Mouse (Mus musculus): Measurements from ENCODE around the gene Slc9a1. TPM values are rescaled to one million over a fixed set of nuclear protein-coding genes. Genes with fewer than 3 reads are reported as not detected.

Gene Slc9a1
- polyA plus RNA-seq, 1 experiment from 2014 or later: 9.4 TPM

DNA sequence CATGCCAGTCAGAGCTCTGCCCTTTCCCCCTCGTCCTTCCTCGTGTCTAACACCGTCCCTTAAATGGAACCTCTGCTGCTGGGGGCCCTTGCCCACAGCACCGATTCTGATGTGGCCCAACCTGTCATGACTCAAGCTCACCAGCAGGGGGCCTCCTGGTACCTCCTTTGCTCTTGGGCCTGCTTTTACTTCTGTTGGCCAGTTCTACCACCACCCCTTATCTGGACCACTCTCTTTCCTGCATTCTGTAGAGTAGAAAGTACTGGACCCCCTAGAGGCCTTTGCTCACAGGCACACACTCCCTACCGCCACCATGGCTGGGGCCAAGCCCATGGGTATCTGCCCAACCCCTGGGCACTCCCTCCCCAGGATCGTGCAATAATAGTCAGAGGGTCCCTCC lies 53.6 kb downstream of the Slc9a1 start:
- peaks cover 45% of the 10 kb centered on the region for H3K36me3 ChIP-seq
- ATAC-seq (ENCODE audit: insufficient number of reproducible peaks, insufficient read depth, low FRiP score, low TSS enrichment, low read depth): no peak
- H3K4me1 ChIP-seq: peaks cover 7% of the 10 kb centered on the region
- no peaks in the 10 kb centered on the region for H3K9me3 ChIP-seq
- H3K4me3 ChIP-seq: no peak overlapping the region
- 47% methylated on average over 6 of the region's 6 CpGs for WGBS
- H3K4me2 ChIP-seq: no peak overlapping the region
- H3K27me3 ChIP-seq: no peaks in the 10 kb centered on the region
- H3K27ac ChIP-seq: no peak overlapping the region
- H3K9ac ChIP-seq: no peak overlapping the region

DNA sequence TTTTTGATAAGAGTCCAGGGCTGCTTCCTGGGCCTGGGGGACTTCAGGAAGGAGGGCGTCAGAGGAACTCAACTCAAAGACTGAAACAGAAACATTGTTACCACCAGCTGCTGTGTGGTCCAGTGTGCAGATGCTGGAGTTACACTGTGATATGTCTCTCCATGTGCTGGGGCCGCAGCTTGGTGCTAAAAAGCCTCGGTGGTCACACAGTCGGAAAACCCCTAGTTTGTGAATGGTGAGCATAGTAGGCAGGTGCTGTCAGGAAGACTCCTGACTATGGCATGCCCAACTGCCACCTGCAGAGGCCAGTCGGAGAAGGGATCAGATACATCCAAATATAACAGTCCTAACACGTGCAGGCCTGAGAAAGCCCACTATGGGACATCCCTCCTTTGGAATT lies 54.2 kb downstream of the Slc9a1 start:
- no peaks in the 10 kb centered on the region for H3K9me3 ChIP-seq
- 80% methylated on average over 6 of the region's 6 CpGs for WGBS
- H3K4me2 ChIP-seq: no peak overlapping the region
- H3K4me3 ChIP-seq: no peak overlapping the region
- peaks cover 39% of the 10 kb centered on the region for H3K36me3 ChIP-seq
- H3K4me1 ChIP-seq: peaks cover 7% of the 10 kb centered on the region
- no peak overlapping the region for H3K27ac ChIP-seq
- no peak for ATAC-seq (ENCODE audit: insufficient number of reproducible peaks, insufficient read depth, low FRiP score, low TSS enrichment, low read depth)
- H3K9ac ChIP-seq: no peak overlapping the region
- no peaks in the 10 kb centered on the region for H3K27me3 ChIP-seq

DNA sequence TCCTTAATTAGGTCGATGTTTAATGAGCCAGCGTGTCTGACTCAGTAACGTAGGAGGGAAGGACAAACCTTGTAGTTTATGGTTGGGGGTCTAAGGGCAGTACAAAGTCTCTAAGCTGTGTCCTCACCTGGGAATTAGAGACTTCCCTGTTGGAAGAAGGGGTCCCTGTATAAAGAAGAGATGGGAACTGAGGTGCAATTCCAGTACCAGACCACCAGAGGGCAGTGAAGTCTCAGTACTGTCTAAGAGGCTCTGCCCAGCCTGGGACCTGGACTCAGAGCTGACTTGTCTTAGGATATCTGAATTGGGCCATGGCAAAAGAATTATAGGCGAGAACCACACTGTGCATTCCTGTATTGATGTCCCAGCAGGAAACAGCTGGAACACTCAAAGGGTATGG lies 54.6 kb downstream of the Slc9a1 start:
- 0 out of 2 replicates have a peak, but pooled peaks have one; percentile 53 for ATAC-seq (ENCODE audit: insufficient number of reproducible peaks, insufficient read depth, low FRiP score, low TSS enrichment, low read depth)
- Histone ChIP-seq H3K36me3 (peaks cover 38% of the 10 kb centered on the region), H3K4me3 (no peak overlapping the region), H3K9me3 (no peaks in the 10 kb centered on the region), H3K27ac (no peak overlapping the region), H3K4me2 (no peak overlapping the region), H3K4me1 (peaks cover 7% of the 10 kb centered on the region), H3K27me3 (no peaks in the 10 kb centered on the region), H3K9ac (no peak overlapping the region)
- 35% methylated on average over 4 of the region's 4 CpGs for WGBS

DNA sequence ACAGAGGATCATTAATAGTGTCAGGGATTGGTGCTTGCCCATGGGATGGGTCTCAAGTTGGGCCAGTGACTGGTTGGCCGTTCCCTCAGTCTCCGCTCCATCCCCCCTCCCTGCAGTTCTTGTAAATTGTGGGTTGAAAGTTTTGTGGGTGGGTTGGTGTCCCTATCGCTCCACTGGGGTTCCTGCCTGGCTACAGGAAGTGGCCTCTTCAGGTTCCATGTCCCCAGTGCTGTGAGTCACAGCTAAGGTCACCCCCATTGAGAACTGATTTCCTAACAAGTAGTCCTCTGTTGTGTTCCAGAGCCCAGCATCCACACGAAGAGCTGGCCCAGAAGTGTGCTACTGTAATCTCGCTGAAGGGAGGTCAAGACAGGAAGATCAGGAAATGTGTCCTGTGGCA lies 56.6 kb downstream of the Slc9a1 start:
- Histone ChIP-seq H3K4me1 (peaks cover 7% of the 10 kb centered on the region), H3K4me3 (no peak overlapping the region), H3K27me3 (no peaks in the 10 kb centered on the region), H3K9me3 (no peaks in the 10 kb centered on the region), H3K27ac (no peak overlapping the region), H3K36me3 (peaks cover 20% of the 10 kb centered on the region), H3K9ac (no peak overlapping the region), H3K4me2 (no peak overlapping the region)
- ATAC-seq (ENCODE audit: insufficient number of reproducible peaks, insufficient read depth, low FRiP score, low TSS enrichment, low read depth): no peak
- WGBS: 73% methylated on average over 5 of the region's 5 CpGs

DNA sequence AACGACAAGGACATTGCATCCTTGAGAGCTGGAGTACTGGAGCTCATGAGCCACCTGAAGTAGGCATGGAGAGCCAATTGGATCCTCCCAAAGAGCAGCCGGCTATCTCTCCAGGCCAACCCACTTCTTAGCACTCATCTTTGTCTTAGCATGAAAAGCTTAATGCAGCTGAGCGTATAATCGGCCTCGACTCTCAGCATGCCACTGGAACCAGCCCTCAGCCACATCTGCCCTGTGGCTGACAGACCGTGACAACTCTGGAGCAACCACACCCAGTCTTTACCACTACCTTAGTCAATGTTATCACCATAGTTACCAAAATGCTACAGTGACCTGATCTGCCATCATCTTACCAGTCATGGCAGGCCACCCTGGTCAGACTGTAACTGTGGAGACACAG lies 62.0 kb downstream of the Slc9a1 start:
- Histone ChIP-seq H3K36me3 (no peaks in the 10 kb centered on the region), H3K4me1 (peaks cover 11% of the 10 kb centered on the region), H3K27me3 (no peaks in the 10 kb centered on the region), H3K4me2 (no peak overlapping the region), H3K9ac (no peak overlapping the region), H3K27ac (no peak overlapping the region), H3K9me3 (no peaks in the 10 kb centered on the region), H3K4me3 (no peak overlapping the region)
- ATAC-seq (ENCODE audit: insufficient number of reproducible peaks, insufficient read depth, low FRiP score, low TSS enrichment, low read depth): no peak
- 72% methylated on average over 6 of the region's 6 CpGs for WGBS

DNA sequence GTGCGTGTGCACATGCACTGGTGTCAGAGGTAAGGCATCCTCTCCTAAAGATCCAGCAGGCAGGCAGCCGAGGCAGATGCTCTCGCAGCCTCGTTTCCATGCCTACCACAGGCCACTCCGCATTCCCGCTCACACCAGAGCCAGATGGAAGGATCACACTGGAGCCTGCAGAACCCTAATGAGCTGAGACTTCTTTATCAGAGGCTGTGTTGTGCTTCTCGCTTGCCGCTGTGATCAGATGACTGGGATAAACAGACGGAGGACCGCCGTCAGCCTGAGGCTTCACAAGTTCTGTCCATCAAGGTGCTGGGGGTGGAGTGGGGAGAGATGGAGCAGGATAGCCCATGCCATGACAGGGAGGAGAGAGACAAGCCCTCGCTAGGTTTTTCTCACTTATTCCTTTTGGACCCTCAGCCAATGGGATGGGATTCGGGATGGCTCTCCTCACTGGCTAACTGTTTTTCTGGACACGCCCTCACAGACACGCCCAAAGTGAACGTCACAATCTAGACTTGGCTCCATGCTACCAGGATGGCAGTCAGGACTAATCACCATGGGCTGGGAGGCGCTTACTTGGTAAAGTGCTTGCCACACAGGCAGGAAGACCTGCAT lies 63.2 kb downstream of the Slc9a1 start:
- no peak overlapping the region for H3K27ac ChIP-seq
- 0 out of 2 replicates have a peak overlapping the region, but pooled peaks have one; percentile 7 for H3K9ac ChIP-seq
- H3K4me1 ChIP-seq: peaks cover 4% of the 10 kb centered on the region; the same call in 1 of the 2 replicates
- no peaks in the 10 kb centered on the region for H3K27me3 ChIP-seq
- no peaks in the 10 kb centered on the region for H3K9me3 ChIP-seq
- H3K36me3 ChIP-seq: no peaks in the 10 kb centered on the region
- H3K4me2 ChIP-seq: no peak overlapping the region; the same call in 1 of the 2 replicates
- 25% methylated on average over 17 of the region's 17 CpGs for WGBS
- no peak overlapping the region for H3K4me3 ChIP-seq
- no peak for ATAC-seq (ENCODE audit: insufficient number of reproducible peaks, insufficient read depth, low FRiP score, low TSS enrichment, low read depth)

DNA sequence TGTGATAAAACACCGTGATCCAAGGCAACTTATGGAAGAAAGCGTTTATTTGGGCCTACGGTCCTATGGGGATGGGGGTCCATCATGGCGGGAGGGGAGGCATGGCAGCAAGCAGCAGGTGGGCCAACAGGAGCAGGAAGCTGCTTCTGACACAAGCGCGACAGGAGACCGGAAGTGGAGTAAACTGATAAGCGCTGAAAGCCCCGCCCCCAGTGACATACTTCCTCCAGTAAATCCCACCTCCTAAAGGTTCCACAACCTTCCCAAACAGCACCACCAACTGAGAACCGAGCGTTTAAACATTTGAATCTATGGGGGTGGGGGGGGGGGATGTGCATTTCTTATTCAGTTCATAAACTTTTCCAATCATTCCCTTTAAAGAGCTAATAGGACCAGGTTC lies 66.4 kb downstream of the Slc9a1 start:
- no peak overlapping the region for H3K4me3 ChIP-seq
- H3K27me3 ChIP-seq: no peaks in the 10 kb centered on the region
- H3K9ac ChIP-seq: no peak overlapping the region
- peaks cover 32% of the 10 kb centered on the region for H3K4me1 ChIP-seq
- H3K27ac ChIP-seq: no peak overlapping the region
- H3K4me2 ChIP-seq: no peak overlapping the region
- 92% methylated on average over 11 of the region's 11 CpGs for WGBS
- H3K36me3 ChIP-seq: no peaks in the 10 kb centered on the region
- no peak for ATAC-seq (ENCODE audit: insufficient number of reproducible peaks, insufficient read depth, low FRiP score, low TSS enrichment, low read depth)
- no peaks in the 10 kb centered on the region for H3K9me3 ChIP-seq

DNA sequence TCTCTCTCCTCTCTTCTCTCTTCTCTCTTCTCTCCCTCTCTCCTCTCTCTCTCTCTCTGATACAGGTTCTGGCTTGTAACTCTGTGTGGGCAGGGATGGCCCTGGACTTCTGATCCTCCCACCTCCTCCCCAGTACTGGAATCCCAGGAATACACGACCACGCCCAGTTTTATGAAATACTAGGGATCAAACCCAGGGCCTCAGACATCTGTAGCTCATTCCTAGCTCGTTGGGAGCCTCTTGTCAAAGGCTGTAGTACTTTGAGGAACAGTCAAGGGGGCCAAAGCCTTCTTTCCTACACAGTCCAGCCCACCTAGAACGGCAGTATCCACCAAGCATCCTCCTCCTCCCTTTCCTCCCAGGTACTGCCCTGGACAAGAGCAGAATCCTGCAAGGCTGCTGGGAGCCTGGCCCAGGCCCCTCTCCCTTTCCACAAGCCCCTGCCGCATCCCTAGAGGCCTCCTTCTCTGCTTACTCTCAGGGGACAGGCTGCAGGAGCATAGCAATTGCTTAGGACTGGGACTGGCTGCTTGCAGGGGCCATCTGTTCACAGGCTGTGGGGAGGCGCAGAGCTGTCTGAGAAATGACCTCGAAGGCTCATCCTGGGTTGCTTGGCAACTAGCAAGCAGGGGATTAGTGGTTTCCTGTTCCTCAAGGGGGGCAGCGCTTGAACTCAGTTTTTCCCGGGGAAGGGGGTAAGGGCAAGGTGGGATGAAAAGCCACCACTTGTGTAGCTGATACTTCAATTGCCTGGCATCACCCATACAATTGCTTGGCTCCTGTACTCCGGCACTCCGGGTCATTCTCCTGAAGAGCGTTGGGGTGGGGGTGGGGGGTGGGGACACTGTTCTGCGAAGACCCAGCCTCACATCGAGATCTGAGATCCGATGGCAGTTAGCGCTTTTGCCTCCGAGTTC lies 70.2 kb downstream of the Slc9a1 start:
- ATAC-seq (ENCODE audit: insufficient number of reproducible peaks, insufficient read depth, low FRiP score, low TSS enrichment, low read depth): peak; percentile 65
- Histone ChIP-seq H3K4me1 (peaks cover 37% of the 10 kb centered on the region), H3K4me3 (peak overlapping the region; percentile 24), H3K4me2 (peak overlapping the region; percentile 56), H3K27me3 (no peaks in the 10 kb centered on the region), H3K36me3 (no peaks in the 10 kb centered on the region), H3K27ac (peak overlapping the region; percentile 82), H3K9me3 (no peaks in the 10 kb centered on the region), H3K9ac (peak overlapping the region; percentile 44)
- 5% methylated on average over 17 of the region's 17 CpGs for WGBS

DNA sequence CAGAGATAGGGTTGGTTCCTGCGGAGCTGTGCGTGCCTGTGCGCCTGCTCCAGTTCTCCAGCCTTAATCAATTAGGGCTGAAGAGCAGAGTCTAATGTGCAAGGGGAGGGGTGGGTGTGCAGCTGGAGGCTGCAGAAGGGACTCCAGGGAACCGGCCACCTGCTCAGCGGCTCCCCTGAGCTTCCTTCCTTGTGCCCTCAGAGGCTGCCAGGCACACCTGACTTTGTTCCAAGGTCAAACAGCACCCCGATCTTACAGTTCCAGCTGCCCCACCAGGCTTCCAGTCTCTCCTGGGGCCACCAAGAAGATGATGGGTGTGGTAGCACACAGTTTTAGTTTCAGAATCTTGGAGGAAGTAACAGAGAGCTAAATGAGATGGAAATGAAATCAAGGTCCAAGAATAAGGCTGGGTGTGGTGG lies 70.9 kb downstream of the Slc9a1 start:
- ATAC-seq (ENCODE audit: insufficient number of reproducible peaks, insufficient read depth, low FRiP score, low TSS enrichment, low read depth): no peak
- 2% methylated on average over 6 of the region's 6 CpGs for WGBS
- peak overlapping the region; percentile 82 for H3K27ac ChIP-seq
- H3K36me3 ChIP-seq: no peaks in the 10 kb centered on the region
- peak overlapping the region; percentile 24 for H3K4me3 ChIP-seq
- H3K9me3 ChIP-seq: no peaks in the 10 kb centered on the region
- H3K27me3 ChIP-seq: no peaks in the 10 kb centered on the region
- peaks cover 37% of the 10 kb centered on the region for H3K4me1 ChIP-seq
- H3K9ac ChIP-seq: peak overlapping the region; percentile 41
- peak overlapping the region; percentile 56 for H3K4me2 ChIP-seq

DNA sequence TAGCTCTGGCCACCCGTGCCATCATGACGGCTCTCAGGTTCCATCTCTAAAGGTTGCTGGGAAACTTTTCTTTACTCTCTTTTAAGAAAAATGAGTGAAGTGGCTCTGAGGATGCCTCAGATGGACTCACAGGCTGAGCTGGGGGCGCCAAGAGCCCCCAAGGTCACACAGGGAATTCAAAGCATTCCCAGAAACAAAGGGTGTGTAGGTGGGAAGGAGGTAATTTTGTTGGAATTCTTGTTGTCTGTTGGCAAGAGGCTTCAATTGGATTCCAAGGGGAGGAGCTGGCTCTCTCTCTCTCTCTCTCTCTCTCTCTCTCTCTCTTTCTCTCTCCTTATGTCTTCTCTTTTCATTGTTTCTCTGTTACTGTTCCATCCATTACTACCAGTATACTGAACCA lies 72.7 kb downstream of the Slc9a1 start:
- no peak overlapping the region for H3K4me2 ChIP-seq
- H3K9me3 ChIP-seq: no peaks in the 10 kb centered on the region
- no peak for ATAC-seq (ENCODE audit: insufficient number of reproducible peaks, insufficient read depth, low FRiP score, low TSS enrichment, low read depth)
- no peaks in the 10 kb centered on the region for H3K27me3 ChIP-seq
- H3K9ac ChIP-seq: no peak overlapping the region
- no peaks in the 10 kb centered on the region for H3K36me3 ChIP-seq
- H3K4me3 ChIP-seq: no peak overlapping the region
- H3K4me1 ChIP-seq: peaks cover 37% of the 10 kb centered on the region
- 29% methylated on average over 3 of the region's 3 CpGs for WGBS
- H3K27ac ChIP-seq: peak overlapping the region; percentile 76

DNA sequence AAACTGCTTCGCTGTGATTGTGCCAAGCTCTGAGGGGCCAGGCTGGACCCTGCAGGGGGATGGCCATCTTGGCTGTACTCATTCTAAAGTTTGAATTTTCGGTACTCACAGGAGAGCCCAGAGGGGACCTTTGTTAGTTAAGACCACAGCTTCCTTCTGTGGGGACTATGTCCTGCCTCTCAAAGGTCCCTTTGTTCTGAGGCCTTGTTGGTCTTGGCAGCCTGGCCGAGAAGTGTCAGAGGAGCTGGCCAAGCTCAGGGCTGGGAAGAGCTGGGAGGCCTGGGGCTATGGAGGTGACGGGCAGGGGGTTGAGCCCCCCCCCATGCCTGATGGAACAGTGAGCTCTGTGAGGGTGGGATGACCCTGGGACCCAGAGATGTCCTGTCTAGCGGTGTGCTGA lies 73.6 kb downstream of the Slc9a1 start:
- H3K4me1 ChIP-seq: peaks cover 33% of the 10 kb centered on the region
- no peaks in the 10 kb centered on the region for H3K36me3 ChIP-seq
- H3K4me3 ChIP-seq: no peak overlapping the region
- 36% methylated on average over 5 of the region's 5 CpGs for WGBS
- H3K9me3 ChIP-seq: no peaks in the 10 kb centered on the region
- H3K27ac ChIP-seq: peak overlapping the region; percentile 76
- H3K9ac ChIP-seq: no peak overlapping the region
- no peak for ATAC-seq (ENCODE audit: insufficient number of reproducible peaks, insufficient read depth, low FRiP score, low TSS enrichment, low read depth)
- H3K27me3 ChIP-seq: no peaks in the 10 kb centered on the region
- no peak overlapping the region for H3K4me2 ChIP-seq

DNA sequence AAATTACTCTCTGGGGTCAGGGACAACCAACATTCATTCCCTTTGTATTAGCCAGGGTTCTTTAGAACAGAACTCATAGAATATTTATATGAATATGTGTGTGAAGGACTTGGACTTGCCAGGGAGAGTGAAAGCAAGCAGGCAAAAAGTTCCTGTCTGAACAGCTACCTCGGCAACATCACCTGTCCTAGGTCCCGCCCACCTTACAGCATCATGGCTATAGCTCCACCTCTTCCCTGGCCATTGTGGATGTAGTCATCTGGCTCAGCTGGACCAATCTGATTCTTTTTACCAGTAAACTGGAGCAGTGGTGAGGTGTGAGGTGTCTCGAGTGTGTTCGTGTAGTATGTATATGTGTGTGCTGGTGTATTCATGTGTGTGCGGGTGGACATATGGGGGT lies 76.2 kb downstream of the Slc9a1 start:
- H3K9me3 ChIP-seq: no peaks in the 10 kb centered on the region
- no peaks in the 10 kb centered on the region for H3K27me3 ChIP-seq
- H3K4me2 ChIP-seq: no peak overlapping the region
- H3K27ac ChIP-seq: no peak overlapping the region
- H3K9ac ChIP-seq: no peak overlapping the region
- ATAC-seq (ENCODE audit: insufficient number of reproducible peaks, insufficient read depth, low FRiP score, low TSS enrichment, low read depth): no peak
- WGBS: 88% methylated on average over 5 of the region's 5 CpGs
- no peak overlapping the region for H3K4me3 ChIP-seq
- H3K36me3 ChIP-seq: no peaks in the 10 kb centered on the region
- peaks cover 26% of the 10 kb centered on the region for H3K4me1 ChIP-seq

Data from embryonic facial prominence, embryonic 13.5 days (tissue).